Mouse (Mus musculus) yolk sac, embryonic 10.5 days (tissue): ENCODE measurements around the gene Asap2.
A peak's percentile ranks its signal among the peaks of the same experiment; 100 is the strongest.

Source experiments
- DNase-seq: peaks from one replicate; pipeline ENCODE4 v3.0.0-alpha.2; 2017; ENCODE audit warnings: low spot score

The Asap2 gene

DNA sequence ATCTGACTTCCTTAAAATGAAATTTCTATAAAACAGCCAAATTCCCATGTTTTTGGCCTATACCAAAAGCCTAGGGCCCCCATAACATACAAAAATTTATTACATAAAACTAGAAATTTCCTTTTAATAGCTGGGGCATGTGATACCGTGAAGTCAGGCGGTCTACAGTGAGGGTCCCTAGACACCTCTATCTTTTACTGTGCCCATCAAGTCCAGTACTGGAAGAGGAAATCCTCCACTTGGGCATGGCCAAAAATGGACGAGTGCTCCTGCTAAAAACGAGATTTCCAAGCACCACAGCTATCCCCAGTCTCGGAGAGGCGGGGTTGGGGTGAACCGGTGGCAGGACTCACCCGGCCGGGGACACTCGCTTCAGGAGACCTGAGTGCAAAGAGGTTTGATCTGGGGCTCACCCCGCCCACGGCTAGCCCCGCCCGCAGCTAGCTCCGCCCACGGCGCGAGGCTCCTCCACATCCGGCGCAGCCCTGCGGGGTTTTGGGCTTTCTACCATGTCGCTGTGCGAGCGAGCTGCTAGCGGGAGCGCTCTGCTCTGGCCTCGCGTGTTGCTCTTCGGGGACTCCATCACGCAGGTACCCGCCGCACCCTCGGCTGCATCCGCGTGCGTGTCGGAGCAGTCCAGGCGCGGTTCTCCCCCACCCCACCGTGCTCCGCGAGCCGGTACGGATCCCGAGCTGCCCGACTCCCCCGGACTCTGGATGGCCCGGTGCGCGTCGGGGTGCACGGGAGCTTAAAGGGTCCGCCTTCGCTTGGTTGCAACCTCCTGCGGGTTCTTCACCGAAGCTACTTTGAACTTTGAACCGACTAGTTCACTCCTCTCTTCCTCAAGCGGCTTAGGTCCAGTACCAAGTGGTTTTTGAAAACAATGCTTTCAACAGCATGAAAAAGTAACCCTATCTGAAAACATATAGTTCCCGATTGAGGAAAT lies 325.9 kb downstream of the Asap2 start, which contains the start of gene Iah1:
Gene Iah1, plus strand, starts transcription at position 467 of the 946 bp plus-strand sequence.
- peak; percentile 90 for DNase-seq

DNA sequence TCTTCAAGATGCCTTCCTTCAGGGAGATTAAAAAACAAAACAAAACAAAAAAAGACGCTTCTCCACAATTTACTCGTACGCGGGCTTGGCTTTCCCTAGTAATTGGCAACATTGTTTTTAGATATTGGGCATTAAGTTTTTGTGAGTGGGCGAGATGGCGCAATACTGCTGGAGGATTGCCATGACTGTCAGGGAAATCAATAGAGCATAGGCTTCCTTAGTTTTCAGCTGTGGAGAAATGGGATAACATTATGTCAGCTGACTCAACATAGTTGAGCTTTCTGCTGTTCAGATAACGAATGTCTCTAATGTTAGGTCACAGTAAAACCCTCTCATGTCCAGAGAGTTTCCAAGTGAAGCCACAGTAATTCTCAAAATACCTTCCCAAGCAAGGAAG lies 326.6 kb downstream of the Asap2 start:
- DNase-seq, result peak; percentile 33

DNA sequence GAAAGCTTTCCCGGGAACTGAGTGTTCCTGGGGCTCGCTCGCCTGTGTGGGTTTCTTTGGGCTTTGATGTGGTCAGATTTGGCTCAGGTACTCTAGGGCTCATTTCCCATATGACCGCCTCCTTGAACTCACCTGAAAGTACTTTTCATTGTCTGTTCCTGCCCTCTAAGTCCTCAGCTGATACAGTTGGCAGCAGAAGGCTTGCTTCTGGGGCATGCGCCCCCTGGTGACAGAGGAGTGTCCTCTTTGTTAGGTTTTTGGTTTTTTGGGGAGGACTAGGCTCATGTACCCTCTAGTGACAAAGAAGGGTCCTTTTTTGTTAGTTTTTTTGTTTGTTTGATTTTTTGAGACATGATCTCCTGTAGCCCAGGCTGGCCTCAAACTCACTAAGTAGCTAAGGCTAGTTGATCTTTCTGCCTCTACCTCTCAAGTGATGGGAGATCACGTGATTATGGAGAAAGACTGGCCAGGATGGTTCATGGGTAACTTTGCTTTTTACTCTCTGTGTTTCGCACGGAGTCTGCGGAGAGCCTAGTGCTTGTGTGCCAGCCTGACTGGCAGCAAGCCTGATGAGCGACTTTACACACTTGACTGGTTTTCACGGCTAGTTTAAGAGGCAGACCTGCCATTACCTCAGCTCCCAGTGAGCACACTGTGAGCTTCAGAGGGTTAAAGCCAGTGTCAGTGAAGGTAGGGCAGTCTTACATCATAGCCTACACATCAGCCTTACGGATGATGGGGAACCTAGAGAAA lies 328.1 kb downstream of the Asap2 start:
- peak; percentile 40 for DNase-seq
